Mouse (Mus musculus) brain, embryonic 14.5 days (tissue): ENCODE results near the gene Asap2.

ENCODE experiments used
- CTCF ChIP-seq: fragments of 200-500 bp; IDR thresholded peaks from 2 replicates; pipeline ENCODE4 v1.5.1; 2012; ENCODE audit warnings: inconsistent platforms, mild to moderate bottlenecking, moderate library complexity, borderline replicate concordance; ENCODE audit not compliant: insufficient read depth, insufficient read length; ENCODE audit errors: extremely low read depth
- POLR2A ChIP-seq: fragments of 200-500 bp; IDR thresholded peaks from 2 replicates; pipeline ENCODE4 v1.6.1; 2012; ENCODE audit warnings: mild to moderate bottlenecking, inconsistent platforms, borderline replicate concordance; ENCODE audit not compliant: poor library complexity, insufficient read depth, insufficient read length, severe bottlenecking; ENCODE audit errors: extremely low read depth

GRCm38 (mm10) chr12:21260494-21261256, 270.4 kb downstream of the Asap2 start:
- TF ChIP-seq CTCF (peak; percentile 41; the same call in 1 of the 2 replicates), POLR2A (no peak)
